Mouse (Mus musculus) forebrain, embryonic 15.5 days (tissue): ENCODE data around the gene Ifi203. TPM values are rescaled to one million over a fixed set of nuclear protein-coding genes. Genes with fewer than 3 reads are reported as not detected.
"Not testable (repeated sequence)": the region's sequence is repeated elsewhere in the genome, so short reads cannot be mapped to it uniquely, and the experiment has no call there.

Source experiments
- ATAC-seq: fragments of 200-750 bp; cut with Nextera tagmentation; replicated peaks from 2 replicates; pipeline ENCODE4 v1.8.0; 2017; ENCODE audit warnings: mild to moderate bottlenecking, moderate TSS enrichment, moderate library complexity
- H3K27ac ChIP-seq: fragments of 300-500 bp; sonication (generic); replicated peaks from 2 replicates; pipeline ENCODE4 v1.5.1; 2015; ENCODE audit warnings: mild to moderate bottlenecking, inconsistent platforms
- H3K27me3 ChIP-seq: fragments of 300-500 bp; sonication (generic); 2 replicates; pipeline ENCODE4 v1.6.1; 2015; ENCODE audit warnings: inconsistent platforms
- H3K36me3 ChIP-seq: fragments of 300-500 bp; sonication (generic); 2 replicates; pipeline ENCODE4 v1.6.1; 2015; ENCODE audit warnings: mild to moderate bottlenecking, inconsistent platforms
- H3K4me1 ChIP-seq: fragments of 300-500 bp; sonication (generic); 2 replicates; pipeline ENCODE4 v1.6.1; 2015; ENCODE audit warnings: inconsistent platforms
- H3K4me2 ChIP-seq: fragments of 300-500 bp; sonication (generic); replicated peaks from 2 replicates; pipeline ENCODE4 v1.6.1; 2015; ENCODE audit warnings: mild to moderate bottlenecking, inconsistent platforms
- H3K4me3 ChIP-seq: fragments of 300-500 bp; sonication (generic); 2 replicates; pipeline ENCODE4 v1.5.1; 2015; ENCODE audit warnings: mild to moderate bottlenecking, inconsistent platforms
- H3K9ac ChIP-seq: fragments of 300-500 bp; sonication (generic); replicated peaks from 2 replicates; pipeline ENCODE4 v1.6.1; 2015; ENCODE audit warnings: mild to moderate bottlenecking, inconsistent platforms
- H3K9me3 ChIP-seq: fragments of 300-500 bp; sonication (generic); 2 replicates; pipeline ENCODE4 v1.6.1; 2016; ENCODE audit warnings: inconsistent platforms
- WGBS: fragments of 180-500 bp; shearing (Covaris S2); methylation state at CpG from one replicate; pipeline ENCODE4 v1.1.7; 2015; ENCODE audit warnings: mixed read lengths; 5-methylcytosine and 5-hydroxymethylcytosine counted together
- polyA plus RNA-seq: library from polyadenylated mRNA; unstranded; fragments of >200 nt; fragmentation: Nextera tagmentation; extraction: Ambion mirVana; gene quantifications from 2 replicates; pipeline ENCODE4 v1.2.1, GENCODE M21; 2015

Ifi203 gene
- polyA plus RNA-seq = 2.3 and 2.7 TPM in 2 replicates

- 71% methylated on average over 3 of the region's 3 CpGs for WGBS
- H3K36me3 ChIP-seq, ATAC-seq, H3K9me3 ChIP-seq, H3K4me2 ChIP-seq, H3K9ac ChIP-seq, H3K4me1 ChIP-seq, H3K27ac ChIP-seq, H3K27me3 ChIP-seq, H3K4me3 ChIP-seq: not testable (repeated sequence)
These were observed at the start of gene Ifi203, which contains the start of gene Mndal for GRCm38 (mm10) chr1:173941924-173942779. Ifi203 (minus strand) TSS chr1:173942672. Mndal (minus strand) TSS chr1:173942491.

GRCm38 (mm10) chr1:173982694-173983305 lies 40.3 kb upstream of the Ifi203 start, which contains the start of gene Ifi202b:
Ifi202b (minus strand) TSS chr1:173982744.
- H3K4me3 ChIP-seq, H3K27me3 ChIP-seq, H3K9ac ChIP-seq, H3K27ac ChIP-seq, ATAC-seq, H3K36me3 ChIP-seq, H3K9me3 ChIP-seq, H3K4me2 ChIP-seq, H3K4me1 ChIP-seq: not testable (repeated sequence)
- WGBS = 89% methylated on average over 6 of the region's 6 CpGs

- H3K36me3 ChIP-seq, H3K4me2 ChIP-seq, H3K27me3 ChIP-seq, H3K4me1 ChIP-seq, H3K4me3 ChIP-seq, H3K27ac ChIP-seq, H3K9ac ChIP-seq, H3K9me3 ChIP-seq, ATAC-seq: not testable (repeated sequence)
- 57% methylated on average over 3 of the region's 3 CpGs for WGBS
These were observed 38.6 kb upstream of the Ifi203 start for GRCm38 (mm10) chr1:173981038-173981437.

- no peak overlapping the region for H3K9ac ChIP-seq
- H3K4me3 ChIP-seq = no peak overlapping the region
- no peaks in the 10 kb centered on the region for H3K4me1 ChIP-seq
- no peaks in the 10 kb centered on the region for H3K36me3 ChIP-seq
- H3K27ac ChIP-seq = no peak overlapping the region
- H3K27me3 ChIP-seq = no peaks in the 10 kb centered on the region
- H3K4me2 ChIP-seq = no peak overlapping the region
- no peaks in the 10 kb centered on the region for H3K9me3 ChIP-seq
- ATAC-seq = no peak
These were observed 35.1 kb upstream of the Ifi203 start for GRCm38 (mm10) chr1:173977622-173978021.

- no peak for ATAC-seq
- Histone ChIP-seq H3K4me1 (no peaks in the 10 kb centered on the region), H3K9me3 (no peaks in the 10 kb centered on the region)
These were observed 30.6 kb upstream of the Ifi203 start for GRCm38 (mm10) chr1:173973111-173973510.

GRCm38 (mm10) chr1:173961491-173961890 lies 19.0 kb upstream of the Ifi203 start:
- 89% methylated on average over 1 of the region's 1 CpGs for WGBS
- not testable (repeated sequence) for H3K27me3 ChIP-seq, H3K4me2 ChIP-seq, ATAC-seq, H3K9me3 ChIP-seq, H3K36me3 ChIP-seq, H3K9ac ChIP-seq, H3K4me1 ChIP-seq, H3K4me3 ChIP-seq, H3K27ac ChIP-seq

More at GRCm38 (mm10) chr1:173973111-173973510, 30.6 kb upstream of the Ifi203 start:
- Histone ChIP-seq H3K4me3 (no peak overlapping the region), H3K4me2 (no peak overlapping the region), H3K27ac (no peak overlapping the region), H3K27me3 (no peaks in the 10 kb centered on the region), H3K9ac (no peak overlapping the region), H3K36me3 (no peaks in the 10 kb centered on the region)

- not testable (repeated sequence) for H3K4me2 ChIP-seq, H3K9ac ChIP-seq, H3K4me3 ChIP-seq, H3K9me3 ChIP-seq, H3K27me3 ChIP-seq, H3K36me3 ChIP-seq, ATAC-seq, H3K4me1 ChIP-seq, H3K27ac ChIP-seq
- 53% methylated on average over 3 of the region's 3 CpGs for WGBS
These were observed 17.5 kb upstream of the Ifi203 start for GRCm38 (mm10) chr1:173959998-173960397.

- H3K36me3 ChIP-seq, H3K9ac ChIP-seq, H3K4me3 ChIP-seq, H3K27ac ChIP-seq, H3K9me3 ChIP-seq, H3K27me3 ChIP-seq, ATAC-seq, H3K4me2 ChIP-seq, H3K4me1 ChIP-seq: not testable (repeated sequence)
- 82% methylated on average over 3 of the region's 3 CpGs for WGBS
These were observed 13.5 kb upstream of the Ifi203 start for GRCm38 (mm10) chr1:173955839-173956527.

- Histone ChIP-seq H3K27ac (no peak overlapping the region), H3K9ac (no peak overlapping the region), H3K4me3 (no peak overlapping the region), H3K4me1 (no peaks in the 10 kb centered on the region), H3K36me3 (no peaks in the 10 kb centered on the region), H3K27me3 (no peaks in the 10 kb centered on the region), H3K9me3 (no peaks in the 10 kb centered on the region), H3K4me2 (no peak overlapping the region)
- 93% methylated on average over 2 of the region's 2 CpGs for WGBS
- no peak for ATAC-seq
These were observed 12.8 kb upstream of the Ifi203 start for GRCm38 (mm10) chr1:173955071-173955796.

- no peaks in the 10 kb centered on the region for H3K27me3 ChIP-seq
- ATAC-seq = no peak
- no peak overlapping the region for H3K9ac ChIP-seq
- no peak overlapping the region for H3K4me3 ChIP-seq
- H3K9me3 ChIP-seq = no peaks in the 10 kb centered on the region
- H3K36me3 ChIP-seq = no peaks in the 10 kb centered on the region
- H3K4me1 ChIP-seq = no peaks in the 10 kb centered on the region
- no peak overlapping the region for H3K27ac ChIP-seq
- no peak overlapping the region for H3K4me2 ChIP-seq
- 86% methylated on average over 1 of the region's 1 CpGs for WGBS
These were observed 11.1 kb upstream of the Ifi203 start for GRCm38 (mm10) chr1:173953563-173953962.

GRCm38 (mm10) chr1:173949044-173949443 lies 6.6 kb upstream of the Ifi203 start:
- H3K9me3 ChIP-seq, H3K36me3 ChIP-seq, H3K4me3 ChIP-seq, ATAC-seq, H3K27ac ChIP-seq, H3K9ac ChIP-seq, H3K4me2 ChIP-seq, H3K27me3 ChIP-seq, H3K4me1 ChIP-seq: not testable (repeated sequence)
- 94% methylated on average over 2 of the region's 2 CpGs for WGBS

- not testable (repeated sequence) for H3K4me1 ChIP-seq, H3K9ac ChIP-seq, H3K27ac ChIP-seq, H3K27me3 ChIP-seq, H3K4me2 ChIP-seq, H3K36me3 ChIP-seq, H3K9me3 ChIP-seq, H3K4me3 ChIP-seq
- ATAC-seq = 0 out of 2 replicates have a peak, but pooled peaks have one; percentile 48
These were observed 251 bp upstream of the Ifi203 start for GRCm38 (mm10) chr1:173942780-173943066.
